Mouse (Mus musculus) hindbrain, embryonic 15.5 days (tissue): ENCODE results near the gene Ctse. TPM values are rescaled to one million over a fixed set of nuclear protein-coding genes. Genes with fewer than 3 reads are reported as not detected.

Experiments used
- ATAC-seq: fragments of 200-750 bp; cut with Nextera tagmentation; 2 replicates; pipeline ENCODE4 v1.8.0; 2017; ENCODE audit warnings: low read depth, moderate number of reproducible peaks, moderate TSS enrichment; ENCODE audit not compliant: low FRiP score
- H3K27ac ChIP-seq: fragments of 300-500 bp; sonication (generic); replicated peaks from 2 replicates; pipeline ENCODE4 v1.5.1; 2015; ENCODE audit warnings: mild to moderate bottlenecking, inconsistent platforms
- H3K27me3 ChIP-seq: fragments of 300-500 bp; sonication (generic); 2 replicates; pipeline ENCODE4 v1.6.1; 2015; ENCODE audit warnings: control low read depth, inconsistent platforms
- H3K36me3 ChIP-seq: fragments of 300-500 bp; sonication (generic); 2 replicates; pipeline ENCODE4 v1.6.1; 2015; ENCODE audit warnings: control low read depth, inconsistent platforms
- H3K4me1 ChIP-seq: fragments of 300-500 bp; sonication (generic); replicated peaks from 2 replicates; pipeline ENCODE4 v1.6.1; 2015; ENCODE audit warnings: control low read depth, inconsistent platforms
- H3K4me2 ChIP-seq: fragments of 300-500 bp; sonication (generic); 2 replicates; pipeline ENCODE4 v1.6.1; 2015; ENCODE audit warnings: moderate library complexity, mild to moderate bottlenecking, inconsistent platforms
- H3K4me3 ChIP-seq: fragments of 300-500 bp; sonication (generic); 2 replicates; pipeline ENCODE4 v1.5.1; 2015; ENCODE audit warnings: mild to moderate bottlenecking, inconsistent platforms
- H3K9ac ChIP-seq: fragments of 300-500 bp; sonication (generic); 2 replicates; pipeline ENCODE4 v1.6.1; 2015; ENCODE audit warnings: inconsistent platforms
- H3K9me3 ChIP-seq: fragments of 300-500 bp; sonication (generic); 2 replicates; pipeline ENCODE4 v1.6.1; 2016; ENCODE audit warnings: control low read depth, inconsistent platforms
- WGBS: fragments of 180-500 bp; shearing (Covaris S2); methylation state at CpG from one replicate; pipeline ENCODE4 v1.1.7; 2015; 5-methylcytosine and 5-hydroxymethylcytosine counted together
- polyA plus RNA-seq: library from polyadenylated mRNA; unstranded; fragments of >200 nt; fragmentation: Nextera tagmentation; extraction: Ambion mirVana; gene quantifications from 2 replicates; pipeline ENCODE4 v1.2.1, GENCODE M21; 2015

Ctse gene
- polyA plus RNA-seq, 1 experiment from 2014 or later, result not detected

- 83% methylated on average over 5 of the region's 5 CpGs for WGBS
- no peaks in the 10 kb centered on the region for H3K36me3 ChIP-seq
- H3K27ac ChIP-seq, result no peak overlapping the region
- H3K9ac ChIP-seq, result no peak overlapping the region
- H3K4me2 ChIP-seq, result no peak overlapping the region
- ATAC-seq, result no peak
- no peak overlapping the region for H3K4me3 ChIP-seq
- H3K27me3 ChIP-seq, result no peaks in the 10 kb centered on the region
- no peaks in the 10 kb centered on the region for H3K4me1 ChIP-seq
- H3K9me3 ChIP-seq, result no peaks in the 10 kb centered on the region
Observed at GRCm38 (mm10) chr1:131689899-131690298, 51.8 kb downstream of the Ctse start.

- H3K36me3 ChIP-seq, result no peaks in the 10 kb centered on the region
- no peak for ATAC-seq
- WGBS, result 62% methylated on average over 3 of the region's 3 CpGs
- H3K27ac ChIP-seq, result no peak overlapping the region
- H3K4me1 ChIP-seq, result no peaks in the 10 kb centered on the region
- H3K4me3 ChIP-seq, result no peak overlapping the region
- H3K9me3 ChIP-seq, result no peaks in the 10 kb centered on the region
- H3K27me3 ChIP-seq, result no peaks in the 10 kb centered on the region
- H3K9ac ChIP-seq, result no peak overlapping the region
- H3K4me2 ChIP-seq, result no peak overlapping the region
Observed at GRCm38 (mm10) chr1:131690435-131690834, 52.3 kb downstream of the Ctse start.

- Histone ChIP-seq H3K4me3 (no peak overlapping the region), H3K4me1 (no peaks in the 10 kb centered on the region), H3K27ac (no peak overlapping the region), H3K27me3 (no peaks in the 10 kb centered on the region), H3K9me3 (no peaks in the 10 kb centered on the region), H3K4me2 (no peak overlapping the region), H3K9ac (no peak overlapping the region), H3K36me3 (no peaks in the 10 kb centered on the region)
- no peak for ATAC-seq
Observed at GRCm38 (mm10) chr1:131691356-131691755, 53.2 kb downstream of the Ctse start.

GRCm38 (mm10) chr1:131695308-131695707 lies 57.2 kb downstream of the Ctse start:
- no peak overlapping the region for H3K9ac ChIP-seq
- H3K9me3 ChIP-seq, result no peaks in the 10 kb centered on the region
- no peak overlapping the region for H3K4me3 ChIP-seq
- H3K27ac ChIP-seq, result no peak overlapping the region
- ATAC-seq, result no peak
- no peaks in the 10 kb centered on the region for H3K27me3 ChIP-seq
- 90% methylated on average over 2 of the region's 2 CpGs for WGBS
- no peak overlapping the region for H3K4me2 ChIP-seq
- no peaks in the 10 kb centered on the region for H3K4me1 ChIP-seq
- no peaks in the 10 kb centered on the region for H3K36me3 ChIP-seq

GRCm38 (mm10) chr1:131696325-131696724 lies 58.2 kb downstream of the Ctse start:
- no peak overlapping the region for H3K4me2 ChIP-seq
- no peak for ATAC-seq
- no peaks in the 10 kb centered on the region for H3K27me3 ChIP-seq
- 53% methylated on average over 4 of the region's 4 CpGs for WGBS
- no peaks in the 10 kb centered on the region for H3K36me3 ChIP-seq
- no peak overlapping the region for H3K9ac ChIP-seq
- no peak overlapping the region for H3K4me3 ChIP-seq
- H3K9me3 ChIP-seq, result no peaks in the 10 kb centered on the region
- no peak overlapping the region for H3K27ac ChIP-seq
- H3K4me1 ChIP-seq, result no peaks in the 10 kb centered on the region

- no peak overlapping the region for H3K9ac ChIP-seq
- H3K4me1 ChIP-seq, result no peaks in the 10 kb centered on the region
- H3K9me3 ChIP-seq, result no peaks in the 10 kb centered on the region
- H3K4me2 ChIP-seq, result no peak overlapping the region
- 98% methylated on average over 3 of the region's 3 CpGs for WGBS
- H3K36me3 ChIP-seq, result no peaks in the 10 kb centered on the region
- ATAC-seq, result no peak
- H3K4me3 ChIP-seq, result no peak overlapping the region
- H3K27ac ChIP-seq, result no peak overlapping the region
- H3K27me3 ChIP-seq, result no peaks in the 10 kb centered on the region
Observed at GRCm38 (mm10) chr1:131698770-131699169, 60.7 kb downstream of the Ctse start.

- 82% methylated on average over 4 of the region's 4 CpGs for WGBS
- no peak overlapping the region for H3K4me3 ChIP-seq
- H3K36me3 ChIP-seq, result no peaks in the 10 kb centered on the region
- H3K9ac ChIP-seq, result no peak overlapping the region
- no peaks in the 10 kb centered on the region for H3K27me3 ChIP-seq
- no peaks in the 10 kb centered on the region for H3K9me3 ChIP-seq
- ATAC-seq, result no peak
- H3K4me1 ChIP-seq, result no peaks in the 10 kb centered on the region
- H3K27ac ChIP-seq, result no peak overlapping the region
- no peak overlapping the region for H3K4me2 ChIP-seq
Observed at GRCm38 (mm10) chr1:131699642-131700041, 61.5 kb downstream of the Ctse start.

GRCm38 (mm10) chr1:131700447-131700846 lies 62.3 kb downstream of the Ctse start:
- Histone ChIP-seq H3K27ac (no peak overlapping the region), H3K4me2 (no peak overlapping the region), H3K9ac (no peak overlapping the region), H3K36me3 (no peaks in the 10 kb centered on the region), H3K27me3 (no peaks in the 10 kb centered on the region), H3K4me1 (no peaks in the 10 kb centered on the region), H3K9me3 (no peaks in the 10 kb centered on the region), H3K4me3 (no peak overlapping the region)
- WGBS, result 76% methylated on average over 5 of the region's 5 CpGs
- ATAC-seq, result no peak

GRCm38 (mm10) chr1:131701391-131701790 lies 63.3 kb downstream of the Ctse start:
- Histone ChIP-seq H3K4me2 (no peak overlapping the region), H3K36me3 (no peaks in the 10 kb centered on the region), H3K4me1 (no peaks in the 10 kb centered on the region), H3K9me3 (no peaks in the 10 kb centered on the region), H3K27ac (no peak overlapping the region), H3K27me3 (no peaks in the 10 kb centered on the region), H3K9ac (no peak overlapping the region), H3K4me3 (no peak overlapping the region)
- 88% methylated on average over 5 of the region's 5 CpGs for WGBS
- ATAC-seq, result no peak

- no peak for ATAC-seq
- Histone ChIP-seq H3K4me3 (no peak overlapping the region), H3K9ac (no peak overlapping the region), H3K9me3 (no peaks in the 10 kb centered on the region), H3K4me1 (no peaks in the 10 kb centered on the region), H3K36me3 (no peaks in the 10 kb centered on the region), H3K27ac (no peak overlapping the region), H3K4me2 (no peak overlapping the region), H3K27me3 (no peaks in the 10 kb centered on the region)
- WGBS, result 81% methylated on average over 8 of the region's 8 CpGs
Observed at GRCm38 (mm10) chr1:131702094-131702766, 64.1 kb downstream of the Ctse start.

- H3K4me1 ChIP-seq, result no peaks in the 10 kb centered on the region
- H3K9ac ChIP-seq, result no peak overlapping the region
Observed at GRCm38 (mm10) chr1:131703482-131703881, 65.4 kb downstream of the Ctse start.

GRCm38 (mm10) chr1:131708338-131708737 lies 70.2 kb downstream of the Ctse start:
- Histone ChIP-seq H3K36me3 (no peaks in the 10 kb centered on the region), H3K4me2 (no peak overlapping the region), H3K27me3 (no peaks in the 10 kb centered on the region), H3K9ac (no peak overlapping the region), H3K4me3 (no peak overlapping the region), H3K9me3 (no peaks in the 10 kb centered on the region), H3K27ac (no peak overlapping the region), H3K4me1 (no peaks in the 10 kb centered on the region)
- no peak for ATAC-seq
- 25% methylated on average over 4 of the region's 4 CpGs for WGBS

More at GRCm38 (mm10) chr1:131703482-131703881, 65.4 kb downstream of the Ctse start:
- WGBS, result 93% methylated on average over 2 of the region's 2 CpGs
- Histone ChIP-seq H3K36me3 (no peaks in the 10 kb centered on the region), H3K9me3 (no peaks in the 10 kb centered on the region), H3K4me3 (no peak overlapping the region), H3K27me3 (no peaks in the 10 kb centered on the region), H3K4me2 (no peak overlapping the region), H3K27ac (no peak overlapping the region)
- ATAC-seq, result no peak

GRCm38 (mm10) chr1:131711518-131711917 lies 73.4 kb downstream of the Ctse start:
- no peaks in the 10 kb centered on the region for H3K9me3 ChIP-seq
- ATAC-seq, result no peak
- WGBS, result 84% methylated on average over 10 of the region's 10 CpGs

More at GRCm38 (mm10) chr1:131711518-131711917, 73.4 kb downstream of the Ctse start:
- Histone ChIP-seq H3K4me2 (no peak overlapping the region), H3K4me3 (no peak overlapping the region), H3K27me3 (no peaks in the 10 kb centered on the region), H3K36me3 (no peaks in the 10 kb centered on the region), H3K9ac (no peak overlapping the region), H3K27ac (no peak overlapping the region), H3K4me1 (no peaks in the 10 kb centered on the region)
